Mouse (Mus musculus): ENCODE results near the gene Fam3b. TPM values are rescaled to one million over a fixed set of nuclear protein-coding genes. Genes with fewer than 3 reads are reported as not detected.

Fam3b gene
- polyA plus RNA-seq (2014; fragmentation: Nextera tagmentation; extraction: Ambion mirVana): not detected in 2 replicates

DNA sequence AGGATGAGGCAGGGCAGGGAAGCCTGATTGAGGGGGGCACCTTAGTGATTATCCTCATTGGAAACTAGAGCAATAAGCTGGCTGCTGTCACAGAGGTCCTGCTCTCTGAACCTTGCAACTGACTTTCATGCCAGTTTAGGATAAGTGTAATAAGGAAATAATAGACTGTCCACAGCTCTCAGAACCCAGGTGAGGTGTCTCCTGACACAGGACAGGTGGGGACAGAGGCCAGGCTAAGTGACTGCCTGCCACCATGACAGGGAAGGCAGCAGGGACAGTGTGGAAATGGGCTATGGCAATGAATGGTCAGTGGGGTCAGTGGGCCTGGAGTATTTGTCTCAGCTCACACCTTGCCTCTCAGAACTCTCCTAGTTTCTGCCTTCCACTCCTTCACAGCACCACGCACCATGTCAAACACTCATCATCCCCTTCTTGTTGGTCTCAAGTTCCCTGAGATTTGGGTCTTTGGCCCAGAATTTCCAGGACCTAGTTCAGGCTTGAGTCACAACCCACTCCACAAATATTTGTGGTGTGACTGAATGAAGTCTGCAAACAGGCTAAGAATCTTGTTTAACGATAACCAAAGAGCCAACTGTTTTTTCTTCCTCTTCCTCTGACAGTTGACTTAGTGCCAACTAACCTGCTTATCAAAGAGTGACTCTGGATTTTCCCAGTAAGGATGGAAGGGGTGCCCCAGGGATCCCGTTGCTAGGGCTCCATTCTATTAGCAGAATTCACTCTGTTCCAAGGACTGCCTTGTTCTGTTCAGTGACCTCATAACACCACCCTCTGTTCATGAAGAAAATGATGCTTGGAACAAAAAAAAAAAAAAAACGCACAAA is at the start of gene Fam3b:
Gene Fam3b, minus strand, starts transcription at position 718 of the 842 bp plus-strand sequence.
- Histone ChIP-seq H3K4me2 (ENCODE audit: low read length) (no peak within 1 kb of the TSS), H3K4me1 (ENCODE audit: control insufficient read depth, insufficient read depth, low read length) (no peaks in the 10 kb centered on the region), H3K4me3 (replicated peaks; ENCODE audit: low read depth, low read length) (no peak within 1 kb of the TSS), H3K36me3 (ENCODE audit: control insufficient read depth, insufficient read depth, low read length) (no peaks in the 10 kb centered on the region), H3K27me3 (ENCODE audit: control insufficient read depth, insufficient read depth, low read length) (no peaks in the 10 kb centered on the region), H3K9ac (replicated peaks; ENCODE audit: low read length) (no peak within 1 kb of the TSS), H3K9me3 (ENCODE audit: control insufficient read depth, low read length) (no peaks in the 10 kb centered on the region), H3K27ac (replicated peaks; ENCODE audit: low read depth, low read length) (no peak within 1 kb of the TSS)
- DNase-seq: no peak
- no peak for ATAC-seq (ENCODE audit: low FRiP score, low TSS enrichment)
- WGBS: 74% methylated on average over 4 of the region's 4 CpGs

DNA sequence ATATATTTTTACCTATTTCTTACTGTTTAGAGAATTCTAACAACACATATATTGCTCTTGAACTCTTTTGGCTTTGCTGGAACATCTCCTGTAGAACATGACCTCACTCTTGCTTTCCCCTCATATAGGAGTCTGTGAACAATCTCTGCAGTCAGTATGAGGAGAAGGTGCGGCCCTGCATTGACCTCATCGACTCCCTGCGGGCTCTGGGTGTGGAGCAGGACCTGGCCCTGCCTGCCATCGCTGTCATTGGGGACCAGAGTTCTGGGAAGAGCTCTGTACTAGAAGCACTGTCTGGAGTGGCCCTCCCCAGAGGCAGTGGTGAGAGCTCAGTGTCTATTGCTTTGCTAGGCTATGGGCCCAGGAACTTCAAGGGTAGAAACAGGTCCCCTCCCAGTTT is 29.7 kb upstream of the Fam3b start:
- no peak overlapping the region for H3K27ac ChIP-seq (replicated peaks; ENCODE audit: low read depth, low read length)
- H3K36me3 ChIP-seq (ENCODE audit: control insufficient read depth, insufficient read depth, low read length): no peaks in the 10 kb centered on the region
- 86% methylated on average over 4 of the region's 4 CpGs for WGBS
- DNase-seq (no peak), ATAC-seq (ENCODE audit: low FRiP score, low TSS enrichment) (no peak)
- H3K27me3 ChIP-seq (ENCODE audit: control insufficient read depth, insufficient read depth, low read length): no peaks in the 10 kb centered on the region
- H3K4me2 ChIP-seq (ENCODE audit: low read length): no peak overlapping the region
- H3K9me3 ChIP-seq (ENCODE audit: control insufficient read depth, low read length): no peaks in the 10 kb centered on the region; the same call in 1 of the 2 replicates
- no peak overlapping the region for H3K9ac ChIP-seq (replicated peaks; ENCODE audit: low read length)
- H3K4me3 ChIP-seq (replicated peaks; ENCODE audit: low read depth, low read length): no peak overlapping the region
- H3K4me1 ChIP-seq (ENCODE audit: control insufficient read depth, insufficient read depth, low read length): no peaks in the 10 kb centered on the region

DNA sequence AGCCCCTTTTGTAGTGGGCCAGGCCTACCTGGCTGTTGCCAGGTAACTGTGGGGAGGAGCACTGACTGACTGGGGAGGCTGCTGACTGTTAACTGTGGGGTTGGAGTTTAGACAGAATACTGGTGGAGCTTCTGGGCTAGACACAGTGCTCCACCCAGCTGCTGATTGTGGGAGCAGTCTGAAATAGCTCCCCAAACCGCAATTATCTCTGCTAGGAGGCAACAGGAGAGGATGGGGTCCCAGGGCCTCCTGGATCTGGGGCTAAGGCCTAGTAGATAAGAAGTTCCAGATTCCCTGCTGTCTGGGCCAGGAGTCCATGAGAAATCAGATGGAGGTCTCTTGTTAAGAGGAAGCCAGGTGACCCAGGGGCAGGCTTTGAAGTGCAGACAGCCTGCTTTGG is 22.2 kb upstream of the Fam3b start:
- Histone ChIP-seq H3K9ac (replicated peaks; ENCODE audit: low read length) (no peak overlapping the region), H3K9me3 (ENCODE audit: control insufficient read depth, low read length) (no peaks in the 10 kb centered on the region; the same call in 1 of the 2 replicates), H3K4me2 (ENCODE audit: low read length) (no peak overlapping the region), H3K4me1 (ENCODE audit: control insufficient read depth, insufficient read depth, low read length) (peaks cover 4% of the 10 kb centered on the region; the same call in 1 of the 2 replicates), H3K4me3 (replicated peaks; ENCODE audit: low read depth, low read length) (no peak overlapping the region), H3K36me3 (ENCODE audit: control insufficient read depth, insufficient read depth, low read length) (no peaks in the 10 kb centered on the region), H3K27ac (replicated peaks; ENCODE audit: low read depth, low read length) (no peak overlapping the region), H3K27me3 (ENCODE audit: control insufficient read depth, insufficient read depth, low read length) (no peaks in the 10 kb centered on the region)
- WGBS: 74% methylated on average over 1 of the region's 1 CpGs
- DNase-seq: no peak
- ATAC-seq (ENCODE audit: low FRiP score, low TSS enrichment): no peak

DNA sequence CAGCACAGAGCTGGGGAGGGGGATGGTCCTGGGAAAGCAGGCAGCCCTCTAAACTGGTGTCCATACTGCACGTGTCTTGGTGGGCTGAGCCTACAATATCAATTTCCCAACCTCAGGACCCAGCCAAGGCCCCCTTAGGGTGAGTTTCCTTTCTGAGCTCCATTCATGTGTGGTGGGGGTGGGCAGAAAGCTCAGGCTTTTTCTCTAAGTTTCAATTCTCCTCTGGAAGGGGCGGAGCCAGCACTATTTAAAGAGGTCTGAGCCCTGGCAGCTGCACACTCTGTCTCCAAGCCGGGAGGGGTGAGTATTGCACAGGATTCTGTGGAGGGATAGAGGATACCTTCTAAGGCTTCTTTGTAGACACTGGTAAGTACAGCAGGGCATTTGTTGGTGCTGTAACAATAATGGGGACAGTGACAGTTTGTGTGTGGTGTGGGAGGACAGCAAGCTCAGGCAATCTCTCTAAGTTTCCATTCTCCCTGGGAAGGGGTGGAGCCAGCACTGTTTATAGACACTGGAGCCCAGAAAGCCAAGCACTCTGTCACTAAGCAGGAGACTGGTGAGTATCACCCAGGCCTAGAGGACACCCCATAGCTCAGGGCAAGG is 21.3 kb upstream of the Fam3b start:
- Histone ChIP-seq H3K36me3 (ENCODE audit: control insufficient read depth, insufficient read depth, low read length) (no peaks in the 10 kb centered on the region), H3K9me3 (ENCODE audit: control insufficient read depth, low read length) (no peaks in the 10 kb centered on the region), H3K27me3 (ENCODE audit: control insufficient read depth, insufficient read depth, low read length) (no peaks in the 10 kb centered on the region), H3K27ac (replicated peaks; ENCODE audit: low read depth, low read length) (0 out of 2 replicates have a peak overlapping the region, but pooled peaks have one; percentile 37), H3K4me3 (replicated peaks; ENCODE audit: low read depth, low read length) (no peak overlapping the region), H3K9ac (replicated peaks; ENCODE audit: low read length) (no peak overlapping the region), H3K4me1 (ENCODE audit: control insufficient read depth, insufficient read depth, low read length) (peaks cover 4% of the 10 kb centered on the region; the same call in 1 of the 2 replicates), H3K4me2 (ENCODE audit: low read length) (0 out of 2 replicates have a peak overlapping the region, but pooled peaks have one; percentile 1)
- ATAC-seq (ENCODE audit: low FRiP score, low TSS enrichment) (peak; percentile 76), DNase-seq (peak; percentile 67)
- WGBS: 9% methylated on average over 3 of the region's 3 CpGs

DNA sequence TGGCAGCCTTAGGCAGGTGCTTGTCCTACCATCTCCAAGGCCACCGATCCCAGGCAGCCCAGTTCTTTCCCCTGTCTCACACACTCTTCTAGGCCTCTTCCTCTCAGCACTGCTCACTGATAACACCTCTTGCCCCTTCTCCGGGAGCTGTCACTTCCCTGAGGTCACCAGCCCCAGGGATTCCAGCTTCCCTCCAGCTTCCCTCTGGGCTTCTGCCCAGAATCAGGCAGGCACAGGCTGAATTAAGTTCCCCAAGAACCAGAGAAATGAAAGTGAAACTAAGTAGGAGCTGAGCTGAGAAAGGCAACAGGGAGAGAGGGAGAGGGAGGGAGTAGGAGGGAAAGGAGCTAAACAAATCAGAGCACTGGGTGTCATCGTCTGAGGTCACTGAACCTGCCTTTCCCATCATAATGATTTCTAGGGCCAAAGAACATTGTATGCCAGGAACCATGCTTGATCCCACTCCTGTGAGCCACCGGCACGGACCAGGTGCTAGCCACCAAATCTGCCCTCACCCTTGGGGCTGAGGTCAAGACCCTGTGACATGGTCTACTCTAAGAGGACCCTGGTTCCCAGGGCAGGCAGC is 20.4 kb upstream of the Fam3b start:
- no peak overlapping the region for H3K4me2 ChIP-seq (ENCODE audit: low read length)
- 47% methylated on average over 5 of the region's 5 CpGs for WGBS
- H3K27me3 ChIP-seq (ENCODE audit: control insufficient read depth, insufficient read depth, low read length): no peaks in the 10 kb centered on the region
- H3K4me1 ChIP-seq (ENCODE audit: control insufficient read depth, insufficient read depth, low read length): peaks cover 4% of the 10 kb centered on the region; the same call in 1 of the 2 replicates
- H3K4me3 ChIP-seq (replicated peaks; ENCODE audit: low read depth, low read length): no peak overlapping the region
- no peaks in the 10 kb centered on the region for H3K36me3 ChIP-seq (ENCODE audit: control insufficient read depth, insufficient read depth, low read length)
- no peak overlapping the region for H3K27ac ChIP-seq (replicated peaks; ENCODE audit: low read depth, low read length)
- ATAC-seq (ENCODE audit: low FRiP score, low TSS enrichment) (no peak), DNase-seq (peak; percentile 27)
- no peaks in the 10 kb centered on the region for H3K9me3 ChIP-seq (ENCODE audit: control insufficient read depth, low read length)
- no peak overlapping the region for H3K9ac ChIP-seq (replicated peaks; ENCODE audit: low read length)

DNA sequence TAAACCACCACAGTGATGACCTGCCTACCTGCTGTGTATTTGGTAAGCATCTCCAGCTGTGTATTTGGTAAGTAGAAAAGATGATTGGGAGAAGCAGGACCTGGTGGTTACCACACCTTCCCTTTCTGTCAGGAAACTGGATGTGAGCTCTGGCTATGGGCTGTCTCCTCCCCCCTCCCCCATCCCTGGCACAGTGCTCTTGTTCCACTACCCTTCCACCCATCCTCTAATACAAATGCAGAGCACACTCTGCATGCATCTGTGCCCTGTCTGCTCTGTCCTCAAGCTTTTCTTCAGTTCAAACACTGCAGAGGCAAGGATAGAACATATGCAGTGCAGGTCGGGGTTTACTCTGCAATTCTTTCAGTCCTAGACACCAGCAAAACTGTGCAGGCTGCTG is 19.8 kb upstream of the Fam3b start:
- Histone ChIP-seq H3K4me2 (ENCODE audit: low read length) (no peak overlapping the region), H3K27ac (replicated peaks; ENCODE audit: low read depth, low read length) (no peak overlapping the region)
- ATAC-seq (ENCODE audit: low FRiP score, low TSS enrichment): no peak

DNA sequence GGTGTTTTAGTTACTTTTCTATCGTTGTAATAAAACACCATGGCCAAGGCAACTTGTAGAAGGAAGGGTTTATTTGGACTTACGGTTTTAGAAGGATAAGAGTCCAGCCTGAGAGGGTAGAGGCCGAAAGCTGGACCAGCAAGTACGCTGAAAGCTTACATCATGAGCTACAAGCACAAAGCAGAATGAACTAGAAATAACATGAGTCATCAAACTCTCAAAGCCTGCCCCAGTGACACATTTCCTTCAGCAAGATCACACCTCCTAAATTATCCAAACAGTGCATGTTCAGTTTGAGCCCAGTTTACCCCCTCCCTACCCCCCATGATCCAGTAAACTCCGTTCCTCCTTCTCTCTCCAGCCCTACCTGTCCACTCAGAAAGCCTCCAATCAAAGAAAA is 19.1 kb upstream of the Fam3b start:
- H3K27me3 ChIP-seq (ENCODE audit: control insufficient read depth, insufficient read depth, low read length): no peaks in the 10 kb centered on the region
- H3K36me3 ChIP-seq (ENCODE audit: control insufficient read depth, insufficient read depth, low read length): no peaks in the 10 kb centered on the region
- no peak overlapping the region for H3K9ac ChIP-seq (replicated peaks; ENCODE audit: low read length)
- H3K27ac ChIP-seq (replicated peaks; ENCODE audit: low read depth, low read length): no peak overlapping the region
- peaks cover 4% of the 10 kb centered on the region; the same call in 1 of the 2 replicates for H3K4me1 ChIP-seq (ENCODE audit: control insufficient read depth, insufficient read depth, low read length)
- H3K4me3 ChIP-seq (replicated peaks; ENCODE audit: low read depth, low read length): no peak overlapping the region
- no peaks in the 10 kb centered on the region for H3K9me3 ChIP-seq (ENCODE audit: control insufficient read depth, low read length)
- no peak overlapping the region for H3K4me2 ChIP-seq (ENCODE audit: low read length)
- ATAC-seq (ENCODE audit: low FRiP score, low TSS enrichment) (no peak), DNase-seq (no peak)
- 94% methylated on average over 5 of the region's 5 CpGs for WGBS

More for the DNA sequence above, 19.8 kb upstream of the Fam3b start:
- Histone ChIP-seq H3K9me3 (ENCODE audit: control insufficient read depth, low read length) (no peaks in the 10 kb centered on the region), H3K36me3 (ENCODE audit: control insufficient read depth, insufficient read depth, low read length) (no peaks in the 10 kb centered on the region), H3K9ac (replicated peaks; ENCODE audit: low read length) (no peak overlapping the region), H3K4me1 (ENCODE audit: control insufficient read depth, insufficient read depth, low read length) (peaks cover 4% of the 10 kb centered on the region; the same call in 1 of the 2 replicates), H3K27me3 (ENCODE audit: control insufficient read depth, insufficient read depth, low read length) (no peaks in the 10 kb centered on the region), H3K4me3 (replicated peaks; ENCODE audit: low read depth, low read length) (no peak overlapping the region)
- peak; percentile 8 for DNase-seq
- WGBS: 41% methylated on average over 1 of the region's 1 CpGs

DNA sequence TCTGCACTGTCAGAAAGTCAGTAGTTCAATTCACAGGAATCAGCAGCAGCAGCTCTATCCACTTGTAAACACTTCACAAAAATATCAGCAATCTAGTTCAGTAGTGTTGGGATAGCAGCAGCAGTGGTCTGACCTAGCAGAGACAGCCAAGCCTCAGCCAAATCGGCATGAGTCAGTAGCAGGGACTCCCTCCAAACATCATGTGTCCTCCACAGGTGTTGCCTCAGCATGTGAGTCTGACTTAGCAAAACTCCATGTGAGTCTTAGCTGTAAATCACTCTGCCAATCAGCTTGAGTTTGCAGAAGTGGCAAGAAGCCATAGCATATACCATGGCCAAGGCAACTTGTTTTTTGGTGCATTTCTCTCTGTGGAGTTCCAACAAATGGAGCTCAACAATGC is 18.5 kb upstream of the Fam3b start:
- Histone ChIP-seq H3K4me2 (ENCODE audit: low read length) (no peak overlapping the region), H3K4me1 (ENCODE audit: control insufficient read depth, insufficient read depth, low read length) (peaks cover 4% of the 10 kb centered on the region; the same call in 1 of the 2 replicates), H3K9me3 (ENCODE audit: control insufficient read depth, low read length) (no peaks in the 10 kb centered on the region), H3K27me3 (ENCODE audit: control insufficient read depth, insufficient read depth, low read length) (no peaks in the 10 kb centered on the region), H3K36me3 (ENCODE audit: control insufficient read depth, insufficient read depth, low read length) (no peaks in the 10 kb centered on the region), H3K4me3 (replicated peaks; ENCODE audit: low read depth, low read length) (no peak overlapping the region), H3K9ac (replicated peaks; ENCODE audit: low read length) (no peak overlapping the region), H3K27ac (replicated peaks; ENCODE audit: low read depth, low read length) (no peak overlapping the region)
- no peak for ATAC-seq (ENCODE audit: low FRiP score, low TSS enrichment)
- DNase-seq: no peak
- WGBS: 97% methylated on average over 1 of the region's 1 CpGs

Data from midbrain, embryonic 14.5 days (tissue).